Mouse (Mus musculus) lung, postnatal 0 days (tissue): ENCODE results near the gene Krt33a.

ENCODE experiments used
- CTCF ChIP-seq: IDR thresholded peaks from 2 replicates; pipeline ENCODE4 v1.5.1; 2016; ENCODE audit warnings: antibody characterized with exemption, mild to moderate bottlenecking
- EP300 ChIP-seq: IDR thresholded peaks from 2 replicates; pipeline ENCODE4 v1.6.1; 2016; ENCODE audit warnings: antibody characterized with exemption, mild to moderate bottlenecking, control low read depth

GRCm38 (mm10) chr11:99982731-99983130 lies 33.3 kb downstream of the Krt33a start:
- TF ChIP-seq CTCF (no peak), EP300 (no peak)
